Mouse (Mus musculus): ENCODE measurements around the gene Cited4.

Gene Cited4

GRCm38 (mm10) chr4:120680953-120681352, 14.6 kb downstream of the Cited4 start:
- peak; percentile 49 for DNase-seq (ENCODE audit: low read depth, low spot score)

GRCm38 (mm10) chr4:120682168-120682567, 15.8 kb downstream of the Cited4 start:
- DNase-seq (ENCODE audit: low read depth, low spot score): peak; percentile 64

- DNase-seq (ENCODE audit: low read depth, low spot score): no peak
Measured at GRCm38 (mm10) chr4:120683278-120683997, 17.1 kb downstream of the Cited4 start.

GRCm38 (mm10) chr4:120687282-120687681, 20.9 kb downstream of the Cited4 start:
- DNase-seq (ENCODE audit: low read depth, low spot score): no peak

GRCm38 (mm10) chr4:120689317-120689716, 22.9 kb downstream of the Cited4 start:
- DNase-seq (ENCODE audit: low read depth, low spot score): no peak

- DNase-seq (ENCODE audit: low read depth, low spot score): peak; percentile 51
Measured at GRCm38 (mm10) chr4:120692717-120693116, 26.3 kb downstream of the Cited4 start.

- no peak for DNase-seq (ENCODE audit: low read depth, low spot score)
Measured at GRCm38 (mm10) chr4:120697353-120697752, 31.0 kb downstream of the Cited4 start.

GRCm38 (mm10) chr4:120697799-120698484, 31.6 kb downstream of the Cited4 start:
- DNase-seq (ENCODE audit: low read depth, low spot score): no peak

- no peak for DNase-seq (ENCODE audit: low read depth, low spot score)
Measured at GRCm38 (mm10) chr4:120701180-120701579, 34.8 kb downstream of the Cited4 start.

- no peak for DNase-seq (ENCODE audit: low read depth, low spot score)
Measured at GRCm38 (mm10) chr4:120702056-120702455, 35.7 kb downstream of the Cited4 start.

GRCm38 (mm10) chr4:120702511-120702910, 36.1 kb downstream of the Cited4 start:
- DNase-seq (ENCODE audit: low read depth, low spot score): no peak

GRCm38 (mm10) chr4:120712236-120712635, 45.9 kb downstream of the Cited4 start:
- DNase-seq (ENCODE audit: low read depth, low spot score): no peak

- DNase-seq (ENCODE audit: low read depth, low spot score): no peak
Measured at GRCm38 (mm10) chr4:120713021-120713420, 46.6 kb downstream of the Cited4 start.

- no peak for DNase-seq (ENCODE audit: low read depth, low spot score)
Measured at GRCm38 (mm10) chr4:120713856-120714497, 47.6 kb downstream of the Cited4 start.

- DNase-seq (ENCODE audit: low read depth, low spot score): peak; percentile 7
Measured at GRCm38 (mm10) chr4:120716141-120716571, 49.8 kb downstream of the Cited4 start.

- DNase-seq (ENCODE audit: low read depth, low spot score): no peak
Measured at GRCm38 (mm10) chr4:120716765-120717164, 50.4 kb downstream of the Cited4 start.
